Mouse (Mus musculus) thymus, adult 2 months (tissue): ENCODE measurements around the gene Lmln. TPM values are rescaled to one million over a fixed set of nuclear protein-coding genes. Genes with fewer than 3 reads are reported as not detected.
A peak's percentile ranks its signal among the peaks of the same experiment; 100 is the strongest.

Experiments
- DNase-seq: peaks from one replicate; pipeline ENCODE4 v3.0.0; 2021
- H3K27ac ChIP-seq: fragments of 200-500 bp; 2 replicates; pipeline ENCODE4 v1.5.1; 2012; ENCODE audit warnings: low read length, control low read depth; ENCODE audit not compliant: control insufficient read depth, insufficient read depth
- H3K27me3 ChIP-seq: fragments of 200-500 bp; 2 replicates; pipeline ENCODE4 v1.6.1; 2012; ENCODE audit warnings: mild to moderate bottlenecking, low read length, moderate library complexity, mixed read lengths; ENCODE audit not compliant: control insufficient read depth, insufficient read depth
- H3K36me3 ChIP-seq: fragments of 200-500 bp; 2 replicates; pipeline ENCODE4 v1.6.1; 2012; ENCODE audit warnings: mild to moderate bottlenecking, low read length, moderate library complexity; ENCODE audit not compliant: control insufficient read depth, insufficient read depth
- H3K4me1 ChIP-seq: fragments of 200-500 bp; replicated peaks from 2 replicates; pipeline ENCODE4 v1.6.1; 2012; ENCODE audit warnings: low read length; ENCODE audit not compliant: control insufficient read depth, insufficient read depth
- H3K4me3 ChIP-seq: fragments of 200-500 bp; 2 replicates; pipeline ENCODE4 v1.5.1; 2012; ENCODE audit warnings: mild to moderate bottlenecking, low read length, control low read depth, moderate library complexity; ENCODE audit not compliant: control insufficient read depth, insufficient read depth
- CTCF ChIP-seq: fragments of 200-500 bp; IDR thresholded peaks from 2 replicates; pipeline ENCODE4 v1.5.1; 2012; ENCODE audit warnings: mild to moderate bottlenecking, control low read depth, low read length, moderate library complexity, borderline replicate concordance; ENCODE audit not compliant: control insufficient read depth, poor library complexity, insufficient read depth; ENCODE audit errors: extremely low read depth
- POLR2A ChIP-seq: fragments of 200-500 bp; IDR thresholded peaks from 2 replicates; pipeline ENCODE4 v1.6.1; 2012; ENCODE audit warnings: mild to moderate bottlenecking, low read length, control low read depth, moderate library complexity; ENCODE audit not compliant: control insufficient read depth, poor library complexity, insufficient read depth; ENCODE audit errors: extremely low read depth
- WGBS: fragments of 180-500 bp; shearing (Covaris S2); methylation state at CpG from one replicate; pipeline ENCODE4 v1.1.7; 2018; 5-methylcytosine and 5-hydroxymethylcytosine counted together
- polyA plus RNA-seq: library from polyadenylated mRNA; depleted of rRNA; stranded (reverse); fragments of >200 nt; gene quantifications from 2 replicates; pipeline ENCODE4 v1.2.3, GENCODE M21; 2012

The Lmln gene
- polyA plus RNA-seq, 1 experiment = 2.2 TPM

DNA sequence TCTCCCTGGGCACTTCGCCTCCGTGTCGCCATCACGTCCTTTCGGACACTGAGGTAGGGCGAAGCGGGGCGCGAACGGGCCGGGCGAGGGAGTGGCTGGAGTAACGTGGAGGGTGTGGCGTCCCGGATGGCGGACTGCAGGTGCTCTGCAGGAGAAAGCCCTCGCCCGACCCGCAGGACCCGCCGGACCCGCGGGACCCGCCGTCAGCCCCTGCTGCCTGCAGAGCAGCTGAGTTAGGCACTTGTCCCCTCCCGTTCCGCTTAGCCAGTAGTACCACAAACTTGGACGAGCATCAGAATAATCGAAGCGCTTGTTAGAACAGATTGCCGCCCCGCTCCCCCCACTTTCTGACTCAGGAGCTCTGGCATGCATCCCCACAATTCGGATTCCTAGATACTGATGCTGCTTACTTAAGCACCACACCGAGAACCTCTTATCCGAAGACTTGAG lies 386 bp downstream of the Lmln start:
- TF ChIP-seq POLR2A (no peak), CTCF (no peak)
- Histone ChIP-seq H3K27me3 (no peaks in the 10 kb centered on the region), H3K27ac (no peak overlapping the region), H3K36me3 (peaks cover 26% of the 10 kb centered on the region), H3K4me1 (peaks cover 5% of the 10 kb centered on the region; the same call in 1 of the 2 replicates), H3K4me3 (peak overlapping the region; percentile 89)
- WGBS = 1% methylated on average over 35 of the region's 35 CpGs
- peak; percentile 30 for DNase-seq

DNA sequence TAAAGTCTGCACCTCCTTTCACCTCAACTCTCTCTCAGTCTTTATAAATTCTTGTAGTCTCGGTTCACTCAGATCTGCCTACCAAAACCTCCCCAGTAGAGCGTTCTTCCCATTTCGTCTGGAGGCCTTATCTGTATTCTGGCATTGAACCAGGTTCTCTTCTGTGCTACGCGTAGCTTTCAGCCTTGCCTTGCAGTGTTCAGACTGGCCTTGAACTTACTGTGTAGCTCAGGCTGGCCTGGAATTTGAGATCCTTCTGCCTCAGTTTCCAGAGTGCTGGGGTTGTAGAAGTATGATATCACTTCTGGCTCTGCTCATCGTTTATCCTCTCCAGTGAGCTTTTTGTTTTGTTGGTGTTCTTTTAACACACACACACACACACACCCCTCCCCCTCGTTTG lies 946 bp downstream of the Lmln start:
- no peak for DNase-seq
- peaks cover 2% of the 10 kb centered on the region; the same call in 1 of the 2 replicates for H3K4me1 ChIP-seq
- 46% methylated on average over 7 of the region's 7 CpGs for WGBS
- H3K27me3 ChIP-seq = no peaks in the 10 kb centered on the region
- TF ChIP-seq CTCF (no peak), POLR2A (no peak)
- H3K36me3 ChIP-seq = peaks cover 21% of the 10 kb centered on the region
- H3K27ac ChIP-seq = no peak overlapping the region
- H3K4me3 ChIP-seq = no peak overlapping the region

DNA sequence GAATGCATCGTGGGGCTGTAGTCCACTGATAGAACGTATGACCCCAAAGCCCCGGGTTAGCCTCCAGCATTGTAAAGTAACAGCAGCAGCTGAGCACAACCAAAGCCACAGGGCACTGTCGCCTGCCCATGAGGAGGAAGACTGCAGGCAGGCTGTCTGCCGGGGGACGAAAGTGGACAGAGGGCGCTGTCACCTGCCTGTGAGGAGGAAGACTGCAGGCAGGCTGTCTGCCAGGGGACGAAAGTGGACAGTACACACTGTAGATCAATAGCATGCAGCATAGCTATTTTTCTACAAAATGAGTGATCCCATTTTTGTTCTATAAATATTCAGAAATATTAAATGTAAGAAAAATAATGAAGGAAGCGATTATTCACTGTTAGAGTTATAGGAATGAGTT lies 2.3 kb downstream of the Lmln start:
- no peak for DNase-seq
- no peak overlapping the region for H3K4me3 ChIP-seq
- 93% methylated on average over 9 of the region's 9 CpGs for WGBS
- H3K36me3 ChIP-seq = peaks cover 8% of the 10 kb centered on the region
- no peak overlapping the region for H3K27ac ChIP-seq
- peaks cover 2% of the 10 kb centered on the region; the same call in 1 of the 2 replicates for H3K4me1 ChIP-seq
- no peaks in the 10 kb centered on the region for H3K27me3 ChIP-seq
- TF ChIP-seq CTCF = no peak
- no peak for TF ChIP-seq POLR2A

DNA sequence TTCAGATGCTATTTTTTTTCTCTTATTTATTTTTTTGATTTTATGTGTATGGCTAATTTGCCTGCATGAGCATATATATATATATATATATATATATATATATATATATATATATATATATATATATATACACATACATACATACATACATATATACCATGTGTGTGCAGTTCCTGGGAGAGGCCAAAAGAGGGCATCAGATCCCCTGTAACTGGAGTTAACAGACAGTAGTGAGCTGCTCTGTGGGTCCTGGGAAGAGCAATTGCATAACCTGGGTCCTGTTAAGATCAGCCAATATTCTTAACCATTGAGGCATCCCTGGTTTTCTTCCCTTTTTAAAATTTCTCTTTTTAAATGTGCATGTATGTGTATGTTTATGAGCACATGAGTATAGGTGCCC lies 8.6 kb downstream of the Lmln start:
- Histone ChIP-seq H3K27ac (no peak overlapping the region), H3K27me3 (no peaks in the 10 kb centered on the region), H3K4me1 (peaks cover 6% of the 10 kb centered on the region), H3K4me3 (no peak overlapping the region), H3K36me3 (no peaks in the 10 kb centered on the region)
- DNase-seq = no peak
- TF ChIP-seq POLR2A = no peak
- no peak for TF ChIP-seq CTCF

DNA sequence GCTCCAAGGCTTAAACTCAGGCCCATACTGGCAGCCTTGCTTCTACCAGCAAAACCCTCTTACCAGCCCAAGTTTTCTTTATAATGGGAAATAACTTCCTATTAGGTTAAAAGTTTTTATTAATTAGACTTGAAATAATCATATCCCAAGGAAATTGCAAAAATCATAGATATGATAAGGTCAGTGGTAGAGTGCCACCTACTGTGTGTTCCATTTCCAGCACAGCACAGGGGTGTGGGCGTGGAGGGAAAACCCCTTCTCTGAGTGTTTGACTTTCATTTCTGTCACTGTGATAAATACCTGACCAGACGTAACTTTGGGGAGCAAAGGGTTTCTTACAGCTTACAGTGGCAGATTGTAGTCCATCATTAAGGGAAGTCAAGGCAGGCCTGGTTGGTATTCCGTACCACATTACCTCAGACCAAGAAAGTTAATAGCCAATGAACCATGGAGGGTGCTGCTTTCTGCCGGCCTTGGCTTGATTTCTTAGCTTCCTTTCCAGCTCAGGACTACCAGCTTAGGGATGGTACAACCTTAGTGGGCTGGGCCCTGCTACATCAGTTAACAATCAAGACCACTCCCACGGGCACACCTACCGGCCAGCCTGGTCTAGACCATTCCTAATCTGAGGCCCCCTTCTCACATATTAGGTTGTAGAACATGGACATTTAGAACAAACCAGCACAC lies 10.7 kb downstream of the Lmln start:
- Histone ChIP-seq H3K4me1 (peaks cover 18% of the 10 kb centered on the region), H3K36me3 (no peaks in the 10 kb centered on the region), H3K27ac (no peak overlapping the region), H3K27me3 (no peaks in the 10 kb centered on the region), H3K4me3 (no peak overlapping the region)
- DNase-seq = no peak
- 93% methylated on average over 6 of the region's 6 CpGs for WGBS
- TF ChIP-seq POLR2A (no peak), CTCF (no peak)

DNA sequence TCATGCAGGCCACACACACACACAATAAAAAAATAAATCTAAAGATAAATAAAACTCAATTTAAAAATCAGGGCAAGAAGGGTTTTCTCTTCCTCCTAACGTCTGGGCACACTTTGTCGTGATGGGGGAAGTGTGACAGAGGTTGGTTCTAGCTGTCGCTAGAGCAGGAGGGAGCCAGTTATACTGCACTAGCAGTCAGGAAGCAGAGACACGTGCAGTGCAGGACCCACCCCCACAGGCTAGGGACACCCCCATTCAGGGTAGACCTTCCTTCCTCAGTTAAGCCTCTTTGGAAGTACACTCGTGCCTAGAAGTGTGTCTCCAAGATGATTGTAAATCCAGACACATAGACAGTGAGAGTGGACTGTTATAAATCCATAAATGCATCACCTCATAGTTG lies 12.6 kb downstream of the Lmln start:
- Histone ChIP-seq H3K4me3 (no peak overlapping the region), H3K27me3 (no peaks in the 10 kb centered on the region)
- no peak for DNase-seq

More for the DNA sequence above, 12.6 kb downstream of the Lmln start:
- H3K27ac ChIP-seq = no peak overlapping the region
- 22% methylated on average over 5 of the region's 5 CpGs for WGBS
- TF ChIP-seq POLR2A = no peak
- no peak for TF ChIP-seq CTCF
- peaks cover 19% of the 10 kb centered on the region for H3K4me1 ChIP-seq
- no peaks in the 10 kb centered on the region for H3K36me3 ChIP-seq
